Mouse (Mus musculus): ENCODE data around the gene Kcnb1. TPM values are rescaled to one million over a fixed set of nuclear protein-coding genes. Genes with fewer than 3 reads are reported as not detected.

Kcnb1 gene
- polyA plus RNA-seq, 1 experiment from 2014 or later, result 1.1 TPM

DNA sequence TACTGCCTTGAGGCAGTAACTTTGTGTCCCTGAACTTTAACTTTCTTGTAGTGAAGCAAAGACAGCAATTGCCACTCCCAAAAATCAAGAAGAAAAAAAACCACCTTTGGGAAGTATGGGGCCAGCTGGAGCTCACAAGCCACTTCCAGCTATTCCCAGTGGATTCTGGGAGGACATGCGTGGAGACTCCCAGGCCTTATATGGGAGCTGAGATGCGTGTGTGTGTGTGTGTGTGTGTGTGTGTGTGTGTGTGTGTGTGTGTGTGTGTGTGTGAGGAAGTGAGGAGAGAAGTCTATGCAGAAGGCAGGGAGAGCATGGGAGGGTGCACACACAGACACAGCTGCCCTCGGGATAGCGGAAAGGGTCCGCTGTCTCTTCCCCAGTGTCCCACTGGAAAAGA is 62.6 kb downstream of the Kcnb1 start:
- Histone ChIP-seq H3K4me2 (ENCODE audit: low read depth, low read length) (no peak overlapping the region), H3K36me3 (ENCODE audit: control insufficient read depth, insufficient read depth, low read length) (no peaks in the 10 kb centered on the region), H3K4me1 (ENCODE audit: control insufficient read depth, insufficient read depth, low read length) (peaks cover 25% of the 10 kb centered on the region), H3K4me3 (ENCODE audit: low read length) (no peak overlapping the region), H3K27me3 (replicated peaks; ENCODE audit: control insufficient read depth, insufficient read depth, low read length) (no peaks in the 10 kb centered on the region), H3K27ac (ENCODE audit: low read length) (no peak overlapping the region), H3K9ac (ENCODE audit: low read depth, low read length) (no peak overlapping the region), H3K9me3 (ENCODE audit: control insufficient read depth, low read length) (no peaks in the 10 kb centered on the region)
- ATAC-seq, result no peak
- WGBS, result 74% methylated on average over 5 of the region's 5 CpGs

DNA sequence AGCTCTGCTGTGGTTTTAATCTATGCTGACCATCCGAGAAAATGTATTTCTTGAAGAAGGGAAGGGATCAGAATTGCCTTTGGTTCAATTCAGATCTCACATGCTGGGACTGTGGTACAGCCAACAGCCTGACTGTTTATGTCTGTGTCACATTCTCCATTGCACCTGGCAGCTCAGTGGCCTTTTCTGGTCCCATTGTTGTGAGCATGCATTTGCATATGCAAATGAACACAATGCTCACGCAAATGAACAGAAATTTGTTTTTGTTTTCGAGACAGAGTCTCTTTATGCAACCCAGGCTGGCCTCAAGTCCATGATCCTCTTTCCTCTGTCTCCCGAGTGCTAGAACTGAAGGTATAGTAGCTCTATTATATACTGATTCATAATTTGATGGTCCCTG is 64.2 kb downstream of the Kcnb1 start:
- no peak for ATAC-seq
- no peak overlapping the region for H3K4me3 ChIP-seq (ENCODE audit: low read length)
- no peak overlapping the region for H3K4me2 ChIP-seq (ENCODE audit: low read depth, low read length)
- no peaks in the 10 kb centered on the region for H3K27me3 ChIP-seq (replicated peaks; ENCODE audit: control insufficient read depth, insufficient read depth, low read length)
- no peak overlapping the region for H3K9ac ChIP-seq (ENCODE audit: low read depth, low read length)
- no peaks in the 10 kb centered on the region for H3K9me3 ChIP-seq (ENCODE audit: control insufficient read depth, low read length)
- no peaks in the 10 kb centered on the region for H3K36me3 ChIP-seq (ENCODE audit: control insufficient read depth, insufficient read depth, low read length)
- 77% methylated on average over 4 of the region's 4 CpGs for WGBS
- H3K27ac ChIP-seq (ENCODE audit: low read length), result no peak overlapping the region
- peaks cover 28% of the 10 kb centered on the region for H3K4me1 ChIP-seq (ENCODE audit: control insufficient read depth, insufficient read depth, low read length)

DNA sequence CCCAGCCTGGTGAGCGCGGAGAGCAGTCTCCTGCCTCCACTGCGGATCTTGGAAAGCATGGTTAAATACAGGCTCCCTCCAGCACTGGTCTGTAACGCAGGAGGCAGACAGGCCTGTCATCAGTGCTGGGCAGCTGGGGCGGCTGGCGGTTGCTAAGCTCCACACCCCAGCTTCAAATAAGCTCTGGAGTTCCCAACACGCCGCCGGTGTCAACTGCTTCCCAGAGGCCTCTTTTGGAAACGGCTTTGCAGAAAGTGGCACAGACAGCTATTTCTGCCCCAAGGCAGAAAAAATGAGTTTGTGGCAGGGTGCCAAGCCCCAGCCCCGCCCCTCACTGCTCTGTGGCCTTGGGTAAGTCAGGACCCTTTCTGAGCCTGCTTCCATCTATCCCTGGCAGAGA is 66.0 kb downstream of the Kcnb1 start:
- no peak overlapping the region for H3K4me3 ChIP-seq (ENCODE audit: low read length)
- peak overlapping the region; percentile 32 for H3K27ac ChIP-seq (ENCODE audit: low read length)
- H3K9me3 ChIP-seq (ENCODE audit: control insufficient read depth, low read length), result no peaks in the 10 kb centered on the region
- peak overlapping the region; percentile 26; the same call in 1 of the 2 replicates for H3K9ac ChIP-seq (ENCODE audit: low read depth, low read length)
- no peaks in the 10 kb centered on the region for H3K36me3 ChIP-seq (ENCODE audit: control insufficient read depth, insufficient read depth, low read length)
- 30% methylated on average over 11 of the region's 11 CpGs for WGBS
- H3K27me3 ChIP-seq (replicated peaks; ENCODE audit: control insufficient read depth, insufficient read depth, low read length), result no peaks in the 10 kb centered on the region
- peak; percentile 47; the same call in 1 of the 2 replicates for ATAC-seq
- no peak overlapping the region for H3K4me2 ChIP-seq (ENCODE audit: low read depth, low read length)
- H3K4me1 ChIP-seq (ENCODE audit: control insufficient read depth, insufficient read depth, low read length), result peaks cover 18% of the 10 kb centered on the region

GRCm38 (mm10) chr2:167122737-167123136 is 67.2 kb downstream of the Kcnb1 start:
- Histone ChIP-seq H3K9me3 (ENCODE audit: control insufficient read depth, low read length) (no peaks in the 10 kb centered on the region), H3K4me3 (ENCODE audit: low read length) (no peak overlapping the region), H3K27me3 (replicated peaks; ENCODE audit: control insufficient read depth, insufficient read depth, low read length) (no peaks in the 10 kb centered on the region), H3K36me3 (ENCODE audit: control insufficient read depth, insufficient read depth, low read length) (no peaks in the 10 kb centered on the region), H3K4me2 (ENCODE audit: low read depth, low read length) (no peak overlapping the region), H3K4me1 (ENCODE audit: control insufficient read depth, insufficient read depth, low read length) (peaks cover 9% of the 10 kb centered on the region; the same call in 1 of the 2 replicates), H3K27ac (ENCODE audit: low read length) (no peak overlapping the region), H3K9ac (ENCODE audit: low read depth, low read length) (no peak overlapping the region)
- WGBS, result 49% methylated on average over 6 of the region's 6 CpGs
- no peak for ATAC-seq

DNA sequence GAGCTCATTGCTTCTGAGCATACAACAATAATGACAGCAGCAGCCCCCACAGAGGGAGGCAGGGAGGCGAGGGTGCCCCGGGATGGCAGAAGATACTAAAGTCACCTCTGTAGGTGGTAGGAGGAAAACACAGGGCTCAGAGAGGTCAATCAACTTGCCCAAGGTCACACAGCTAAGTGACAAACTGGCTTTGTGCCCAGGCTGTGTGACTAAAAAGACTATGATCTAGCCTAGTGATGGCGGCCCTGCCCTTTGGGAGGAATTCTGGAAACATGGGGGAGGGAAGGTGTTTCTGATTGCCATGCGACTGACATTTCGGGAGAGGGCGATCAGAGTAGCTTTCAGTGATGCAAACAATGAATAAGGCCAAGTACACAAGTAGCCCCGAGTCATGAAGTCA is 68.0 kb downstream of the Kcnb1 start:
- H3K4me1 ChIP-seq (ENCODE audit: control insufficient read depth, insufficient read depth, low read length), result peaks cover 9% of the 10 kb centered on the region; the same call in 1 of the 2 replicates

DNA sequence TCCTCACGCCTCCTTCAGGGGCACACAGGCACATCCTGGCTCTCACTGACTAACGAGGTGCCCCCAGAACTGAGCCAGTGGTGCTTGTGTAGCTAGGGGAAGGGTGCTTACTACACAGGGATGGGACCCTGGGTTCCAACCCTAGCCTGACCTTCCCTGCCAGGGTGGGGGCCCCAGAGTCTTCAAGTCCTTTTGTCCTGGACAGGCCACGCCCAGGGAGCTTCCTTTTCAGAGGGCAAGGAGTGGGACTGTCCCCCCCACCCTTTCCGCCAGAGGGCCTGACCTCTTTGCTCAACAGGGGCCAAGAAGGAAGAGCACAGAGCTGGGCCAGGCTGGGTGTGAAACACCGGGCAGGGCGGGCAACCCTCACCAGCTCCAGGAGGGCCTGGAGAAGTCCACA is 68.7 kb downstream of the Kcnb1 start:
- no peaks in the 10 kb centered on the region for H3K9me3 ChIP-seq (ENCODE audit: control insufficient read depth, low read length)
- WGBS, result 66% methylated on average over 6 of the region's 6 CpGs
- H3K27me3 ChIP-seq (replicated peaks; ENCODE audit: control insufficient read depth, insufficient read depth, low read length), result no peaks in the 10 kb centered on the region
- H3K27ac ChIP-seq (ENCODE audit: low read length), result no peak overlapping the region
- no peak overlapping the region for H3K4me3 ChIP-seq (ENCODE audit: low read length)
- H3K4me2 ChIP-seq (ENCODE audit: low read depth, low read length), result no peak overlapping the region
- no peaks in the 10 kb centered on the region for H3K36me3 ChIP-seq (ENCODE audit: control insufficient read depth, insufficient read depth, low read length)
- 0 out of 2 replicates have a peak, but pooled peaks have one; percentile 26 for ATAC-seq
- H3K9ac ChIP-seq (ENCODE audit: low read depth, low read length), result no peak overlapping the region
- H3K4me1 ChIP-seq (ENCODE audit: control insufficient read depth, insufficient read depth, low read length), result peaks cover 9% of the 10 kb centered on the region; the same call in 1 of the 2 replicates

More for the DNA sequence above, 68.0 kb downstream of the Kcnb1 start:
- ATAC-seq, result no peak
- no peak overlapping the region for H3K4me3 ChIP-seq (ENCODE audit: low read length)
- no peak overlapping the region for H3K4me2 ChIP-seq (ENCODE audit: low read depth, low read length)
- H3K36me3 ChIP-seq (ENCODE audit: control insufficient read depth, insufficient read depth, low read length), result no peaks in the 10 kb centered on the region
- no peaks in the 10 kb centered on the region for H3K27me3 ChIP-seq (replicated peaks; ENCODE audit: control insufficient read depth, insufficient read depth, low read length)
- H3K9ac ChIP-seq (ENCODE audit: low read depth, low read length), result peak overlapping the region; percentile 2; the same call in 1 of the 2 replicates
- WGBS, result 83% methylated on average over 7 of the region's 7 CpGs
- H3K27ac ChIP-seq (ENCODE audit: low read length), result no peak overlapping the region
- no peaks in the 10 kb centered on the region for H3K9me3 ChIP-seq (ENCODE audit: control insufficient read depth, low read length)

GRCm38 (mm10) chr2:167120186-167120830 is 69.6 kb downstream of the Kcnb1 start:
- Histone ChIP-seq H3K9me3 (ENCODE audit: control insufficient read depth, low read length) (no peaks in the 10 kb centered on the region), H3K36me3 (ENCODE audit: control insufficient read depth, insufficient read depth, low read length) (no peaks in the 10 kb centered on the region), H3K27ac (ENCODE audit: low read length) (no peak overlapping the region), H3K4me2 (ENCODE audit: low read depth, low read length) (no peak overlapping the region), H3K9ac (ENCODE audit: low read depth, low read length) (no peak overlapping the region), H3K4me1 (ENCODE audit: control insufficient read depth, insufficient read depth, low read length) (peaks cover 9% of the 10 kb centered on the region; the same call in 1 of the 2 replicates), H3K4me3 (ENCODE audit: low read length) (no peak overlapping the region), H3K27me3 (replicated peaks; ENCODE audit: control insufficient read depth, insufficient read depth, low read length) (no peaks in the 10 kb centered on the region)
- ATAC-seq, result no peak
- 69% methylated on average over 12 of the region's 12 CpGs for WGBS

GRCm38 (mm10) chr2:167118046-167118445 is 71.9 kb downstream of the Kcnb1 start:
- Histone ChIP-seq H3K4me2 (ENCODE audit: low read depth, low read length) (no peak overlapping the region), H3K9me3 (ENCODE audit: control insufficient read depth, low read length) (no peaks in the 10 kb centered on the region), H3K36me3 (ENCODE audit: control insufficient read depth, insufficient read depth, low read length) (no peaks in the 10 kb centered on the region), H3K27ac (ENCODE audit: low read length) (no peak overlapping the region), H3K27me3 (replicated peaks; ENCODE audit: control insufficient read depth, insufficient read depth, low read length) (no peaks in the 10 kb centered on the region), H3K4me1 (ENCODE audit: control insufficient read depth, insufficient read depth, low read length) (peaks cover 4% of the 10 kb centered on the region; the same call in 1 of the 2 replicates), H3K9ac (ENCODE audit: low read depth, low read length) (no peak overlapping the region), H3K4me3 (ENCODE audit: low read length) (no peak overlapping the region)
- ATAC-seq, result peak; percentile 48; the same call in 1 of the 2 replicates
- 61% methylated on average over 10 of the region's 10 CpGs for WGBS

GRCm38 (mm10) chr2:167112737-167113136 is 77.2 kb downstream of the Kcnb1 start:
- H3K27me3 ChIP-seq (replicated peaks; ENCODE audit: control insufficient read depth, insufficient read depth, low read length), result no peaks in the 10 kb centered on the region
- H3K9ac ChIP-seq (ENCODE audit: low read depth, low read length), result no peak overlapping the region
- no peak overlapping the region for H3K4me2 ChIP-seq (ENCODE audit: low read depth, low read length)
- no peak overlapping the region for H3K27ac ChIP-seq (ENCODE audit: low read length)
- H3K9me3 ChIP-seq (ENCODE audit: control insufficient read depth, low read length), result no peaks in the 10 kb centered on the region
- peak; percentile 38; the same call in 1 of the 2 replicates for ATAC-seq
- no peaks in the 10 kb centered on the region for H3K4me1 ChIP-seq (ENCODE audit: control insufficient read depth, insufficient read depth, low read length)
- H3K36me3 ChIP-seq (ENCODE audit: control insufficient read depth, insufficient read depth, low read length), result no peaks in the 10 kb centered on the region
- no peak overlapping the region for H3K4me3 ChIP-seq (ENCODE audit: low read length)
- WGBS, result 45% methylated on average over 6 of the region's 6 CpGs

Data from intestine, embryonic 16.5 days (tissue).